Mouse (Mus musculus) ES-E14 (cell line): ENCODE results near the gene Arhgap33.

Source experiments
- CHD2 ChIP-seq: IDR thresholded peaks from 2 replicates; pipeline ENCODE4 v1.6.1; 2014; ENCODE audit warnings: mild to moderate bottlenecking, low read depth, low read length, inconsistent platforms
- HCFC1 ChIP-seq: IDR thresholded peaks from 2 replicates; pipeline ENCODE4 v1.6.1; 2012; ENCODE audit warnings: low read length, inconsistent platforms, borderline replicate concordance; ENCODE audit not compliant: insufficient read depth
- MAFK ChIP-seq: IDR thresholded peaks from 2 replicates; pipeline ENCODE4 v1.6.1; 2014; ENCODE audit warnings: mild to moderate bottlenecking, low read depth, low read length, inconsistent platforms; ENCODE audit not compliant: insufficient read depth
- ZC3H11A ChIP-seq: IDR thresholded peaks from 2 replicates; pipeline ENCODE4 v1.6.1; 2012; ENCODE audit warnings: low read depth, mild to moderate bottlenecking, inconsistent platforms, low read length, borderline replicate concordance
- ZNF384 ChIP-seq: IDR thresholded peaks from 2 replicates; pipeline ENCODE4 v1.6.1; 2012; ENCODE audit warnings: low read depth, low read length, inconsistent platforms

DNA sequence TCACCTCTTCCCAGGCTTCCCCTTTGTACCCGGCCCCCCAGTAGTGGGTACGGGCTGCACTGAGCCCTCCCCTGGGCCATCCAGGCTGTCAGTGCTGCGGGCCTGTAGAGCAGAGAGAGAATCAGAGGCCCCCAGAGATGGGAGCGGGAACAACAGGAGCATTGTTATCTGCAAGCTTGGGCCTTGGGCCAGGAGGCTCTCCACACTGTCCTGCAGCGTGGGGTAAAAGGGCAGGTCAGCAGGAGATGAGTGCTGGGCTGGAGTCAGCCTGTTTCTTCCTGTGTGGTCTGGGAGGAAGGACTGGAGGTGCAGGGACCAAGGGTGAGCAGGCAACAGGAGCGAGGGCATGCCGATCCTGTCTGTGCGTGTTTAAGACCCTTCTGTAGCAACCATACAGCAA is 1.9 kb downstream of the Arhgap33 start:
- TF ChIP-seq HCFC1 (no peak), ZC3H11A (no peak), ZNF384 (no peak), CHD2 (no peak), MAFK (no peak)
